Mouse (Mus musculus): ENCODE measurements around the gene Meiob.

Gene Meiob

DNA sequence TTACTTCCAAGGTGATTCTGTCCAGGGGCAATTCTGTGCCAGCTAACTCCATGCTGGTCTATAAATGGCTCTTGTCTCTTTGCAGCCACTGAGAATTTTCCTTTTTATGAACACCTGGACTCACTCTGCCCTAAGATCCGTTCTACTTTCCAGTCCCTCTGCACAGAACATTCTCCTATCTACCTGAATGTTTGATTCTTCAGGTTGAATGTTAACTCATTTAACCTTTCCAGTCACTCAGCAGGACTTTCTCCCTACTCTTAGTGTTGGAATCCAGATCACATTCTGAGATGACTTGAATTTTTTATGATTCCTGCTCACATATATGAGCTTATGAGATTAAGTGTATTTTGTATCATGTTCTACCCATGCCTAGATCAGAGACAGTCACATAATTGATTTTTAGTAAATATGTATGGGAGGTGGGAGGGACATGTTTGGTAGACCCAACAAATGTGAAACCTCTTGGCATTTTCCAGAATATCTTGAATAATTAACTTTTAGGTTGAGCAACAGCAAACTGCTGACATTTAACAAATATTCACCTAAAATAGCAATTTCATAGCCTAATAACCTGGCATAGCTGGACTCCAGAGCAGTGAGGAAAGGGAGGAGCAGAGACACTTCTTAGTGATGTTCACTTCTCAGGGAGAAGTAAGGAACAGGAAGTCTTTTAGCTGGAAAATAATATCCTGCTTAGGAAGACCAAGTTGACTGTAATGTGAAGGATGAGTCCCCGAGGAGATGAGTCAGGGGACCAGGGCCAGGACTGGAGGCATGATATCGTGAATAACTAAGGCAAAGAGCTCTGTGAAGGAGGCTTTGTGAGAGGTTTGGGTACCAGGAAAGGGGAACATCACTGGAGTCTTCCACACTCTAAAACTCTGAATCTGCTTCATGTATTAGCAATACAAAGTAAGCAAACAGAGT lies 17.5 kb downstream of the Meiob start:
- no peak for DNase-seq

DNA sequence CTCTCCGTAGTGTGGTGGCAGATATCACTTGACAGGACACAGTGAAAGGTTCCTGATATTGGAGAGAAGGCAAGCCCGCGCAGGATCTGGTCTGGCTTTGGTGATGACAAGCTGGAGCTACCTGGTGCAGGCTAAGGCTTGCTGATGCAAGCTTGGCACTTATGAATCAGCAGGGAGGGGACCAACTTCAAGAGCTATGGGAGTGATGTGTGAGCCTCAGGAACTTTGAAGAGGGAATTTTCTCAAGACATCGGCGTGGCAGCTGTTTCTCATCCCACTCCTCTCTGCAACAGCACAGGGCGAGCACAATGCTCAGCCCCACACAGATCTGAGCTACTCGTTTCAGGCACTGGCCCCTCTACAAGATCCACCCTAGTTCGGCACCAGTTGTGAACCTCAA lies 35.8 kb downstream of the Meiob start, which contains the start of gene Hagh:
TSS of gene Hagh (plus strand) at position 302 of the 400 bp plus-strand sequence.
- no peak for DNase-seq

DNA sequence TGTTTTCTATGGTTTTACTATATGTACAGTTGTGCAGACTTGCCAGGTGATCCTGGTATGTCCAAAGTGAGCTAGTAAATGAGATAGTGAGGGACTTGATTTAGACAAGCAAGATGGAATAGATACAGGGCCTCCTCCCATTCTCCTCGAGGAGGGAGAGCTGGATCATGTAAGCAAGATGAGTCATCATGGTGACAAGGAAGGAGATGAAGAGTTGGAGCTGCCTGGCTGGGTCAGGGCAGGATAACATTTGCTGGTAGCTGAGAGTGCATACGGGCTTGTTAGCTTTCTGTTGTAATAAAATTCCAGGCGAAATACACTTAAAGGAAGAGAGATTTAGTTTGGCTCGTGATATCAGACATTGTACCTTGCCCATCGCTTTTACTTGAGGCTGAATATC lies 36.3 kb downstream of the Meiob start:
- DNase-seq, result no peak

DNA sequence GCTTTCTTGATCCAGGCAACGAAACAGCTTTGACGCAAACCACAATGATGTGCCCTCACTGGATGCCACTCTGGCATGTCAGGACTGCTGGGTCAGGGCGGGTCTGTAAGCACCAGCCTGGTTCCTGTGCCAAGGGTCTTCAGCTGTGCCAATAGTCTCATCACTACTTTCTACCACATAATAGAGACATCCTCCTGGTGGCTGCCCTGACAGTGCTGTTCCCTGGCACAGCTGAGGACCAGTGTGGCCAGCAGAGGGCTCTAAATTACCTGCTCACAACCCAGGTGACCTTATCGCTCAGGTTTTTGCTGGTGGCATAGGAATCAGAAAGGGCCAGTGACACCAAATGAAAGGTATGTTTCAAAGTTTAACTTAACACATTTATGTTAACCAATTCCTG lies 37.0 kb downstream of the Meiob start:
- DNase-seq, result peak; percentile 47 to 58

DNA sequence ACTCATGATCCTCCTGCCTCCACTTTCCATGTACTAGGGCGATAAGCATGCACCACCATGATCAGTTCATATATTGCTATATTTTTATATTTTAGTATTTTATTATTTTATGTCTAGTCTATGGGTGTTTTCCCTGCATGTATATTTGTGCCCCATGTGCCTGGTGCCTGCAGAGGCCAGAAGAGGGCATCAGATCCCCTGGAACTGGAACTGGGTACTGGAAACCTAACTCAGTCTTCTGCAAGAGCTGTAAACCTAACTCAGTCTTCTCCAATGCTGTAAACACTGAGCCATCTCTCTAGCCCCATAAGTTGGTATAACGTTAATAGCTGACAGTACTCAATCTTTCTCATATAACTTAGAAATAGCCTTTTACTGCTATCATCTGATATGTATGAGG lies 38.5 kb downstream of the Meiob start:
- DNase-seq, result no peak

DNA sequence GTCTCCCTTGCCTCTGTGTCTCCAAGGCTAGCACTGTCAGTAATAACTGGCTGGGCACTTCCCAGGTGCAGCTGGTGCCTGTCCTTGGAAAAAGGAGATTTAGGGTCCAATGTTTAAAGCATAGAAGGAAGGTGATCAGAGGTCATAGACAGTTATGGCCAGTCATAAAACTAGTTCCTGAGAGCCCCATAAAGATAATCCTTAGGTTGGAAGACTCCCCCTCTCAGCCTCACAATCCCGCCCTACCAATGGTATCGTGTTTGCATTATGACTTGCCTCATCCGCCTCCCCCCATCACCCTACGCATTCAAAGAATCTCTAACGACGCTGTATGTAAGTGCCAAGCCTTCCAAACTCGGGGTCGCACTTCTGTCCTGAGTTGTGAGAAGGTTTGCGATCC lies 40.4 kb downstream of the Meiob start:
- DNase-seq, result no peak

DNA sequence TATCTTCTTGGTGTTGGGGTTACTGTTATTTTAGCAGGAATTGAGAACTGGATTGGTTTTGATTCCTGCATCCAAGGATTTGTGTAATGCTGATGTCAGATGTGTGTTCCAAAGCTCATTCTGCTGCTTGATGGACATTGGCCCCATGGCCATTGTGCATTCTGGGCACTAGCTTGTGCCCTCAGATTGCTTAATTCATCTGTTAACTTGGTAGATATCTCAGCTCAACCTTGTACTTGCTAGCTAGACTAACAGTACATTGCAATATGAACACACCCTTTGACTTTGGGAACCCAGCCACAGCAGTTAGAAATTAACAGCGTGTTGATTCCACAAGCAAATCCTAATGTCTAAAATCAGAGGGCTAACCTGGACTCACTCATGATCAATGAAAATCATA lies 43.3 kb downstream of the Meiob start:
- DNase-seq, result no peak

DNA sequence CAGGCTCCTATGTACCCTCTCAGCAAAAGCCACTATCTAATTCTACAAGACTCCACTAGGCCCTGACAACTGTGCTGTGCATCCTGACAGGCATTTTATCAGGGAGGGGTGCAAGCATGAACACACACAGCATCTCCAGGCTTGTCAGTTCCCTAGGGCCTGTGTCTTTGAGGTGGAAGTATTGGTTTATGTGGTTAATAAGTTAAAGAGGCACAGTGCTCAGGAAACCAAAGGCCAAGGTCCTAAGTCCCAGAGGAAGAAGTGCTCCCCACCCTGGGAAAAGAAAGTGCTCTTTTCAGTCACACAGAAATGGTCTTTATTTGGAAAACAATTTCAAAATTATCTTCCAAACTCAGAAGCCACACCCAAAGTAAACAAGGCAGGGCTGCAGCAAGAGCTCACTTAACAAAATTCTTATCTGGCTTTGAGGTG lies 44.5 kb downstream of the Meiob start:
- DNase-seq, result peak in 1 of 2 experiments; percentile 19

DNA sequence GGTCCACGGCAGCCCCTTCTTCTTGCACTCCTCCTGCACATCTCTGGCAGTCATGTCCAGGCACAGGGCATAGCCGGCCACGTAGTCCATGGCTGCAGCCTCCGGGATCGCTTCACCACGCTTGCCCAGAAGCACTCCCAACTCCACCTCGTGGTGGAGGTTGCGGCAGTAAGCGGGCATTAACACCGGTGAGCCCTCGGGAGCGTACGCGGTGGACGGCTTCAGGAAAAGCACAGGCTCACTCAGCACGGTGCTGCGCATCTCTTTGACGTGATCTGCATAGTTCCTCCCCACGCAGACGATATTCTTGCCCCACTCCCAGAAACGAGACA lies 45.6 kb downstream of the Meiob start:
- no peak for DNase-seq

DNA sequence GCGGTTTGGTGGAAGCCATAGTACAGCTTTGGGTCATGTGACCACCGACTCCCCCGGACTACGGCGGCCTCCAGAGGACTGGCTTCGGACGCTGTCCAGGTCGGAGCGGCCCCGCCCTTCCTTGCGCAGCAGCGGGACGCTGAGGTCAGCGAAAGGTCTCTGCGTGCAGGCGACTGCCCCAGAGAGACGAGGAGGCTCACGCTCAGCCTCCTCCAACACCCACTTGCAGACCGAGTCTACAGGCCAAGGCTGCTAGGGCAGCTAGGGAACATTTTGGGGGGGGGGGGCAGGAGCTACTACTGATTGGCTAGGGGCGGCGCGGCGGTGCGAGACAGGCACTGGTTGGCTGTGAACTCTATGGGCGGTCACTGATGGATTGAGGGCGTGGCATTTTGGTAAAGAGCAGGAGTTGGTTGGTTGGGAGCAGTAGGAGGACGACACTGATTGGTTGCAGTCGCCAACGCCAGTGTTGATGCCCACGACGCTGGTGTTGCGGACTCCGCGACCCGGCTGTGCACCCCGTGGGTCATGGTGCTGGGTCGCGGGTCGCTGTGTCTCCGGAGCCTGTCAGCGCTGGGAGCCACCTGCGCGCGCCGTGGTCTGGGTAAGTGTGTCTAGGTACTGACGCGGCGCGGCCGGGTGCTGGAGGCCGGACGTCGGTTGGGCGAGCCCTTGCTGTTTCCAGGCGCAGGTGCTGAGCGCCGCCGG lies 46.1 kb downstream of the Meiob start, which contains the start of gene Fahd1:
TSS of gene Fahd1 (minus strand) at position 300 of the 708 bp plus-strand sequence.
- peak; percentile 95 to 97 for DNase-seq

DNA sequence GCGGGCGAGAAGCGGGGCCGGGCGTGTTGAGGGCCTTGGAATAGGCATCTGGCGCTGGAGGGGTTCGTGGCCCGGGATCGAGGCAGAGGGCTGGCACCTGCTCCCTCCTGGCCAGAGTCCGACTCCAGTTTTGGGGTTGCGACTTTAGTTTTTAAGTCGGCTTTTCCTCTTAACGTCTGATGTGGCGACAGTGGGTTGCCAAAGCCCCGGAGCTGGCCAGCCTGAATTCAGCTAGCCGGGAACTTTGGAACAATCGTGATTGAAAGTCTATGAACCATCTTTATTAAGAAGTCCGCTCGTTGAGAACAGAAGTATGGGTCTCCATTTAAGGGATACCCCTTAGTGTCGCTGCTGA lies 46.7 kb downstream of the Meiob start:
- DNase-seq, result no peak

DNA sequence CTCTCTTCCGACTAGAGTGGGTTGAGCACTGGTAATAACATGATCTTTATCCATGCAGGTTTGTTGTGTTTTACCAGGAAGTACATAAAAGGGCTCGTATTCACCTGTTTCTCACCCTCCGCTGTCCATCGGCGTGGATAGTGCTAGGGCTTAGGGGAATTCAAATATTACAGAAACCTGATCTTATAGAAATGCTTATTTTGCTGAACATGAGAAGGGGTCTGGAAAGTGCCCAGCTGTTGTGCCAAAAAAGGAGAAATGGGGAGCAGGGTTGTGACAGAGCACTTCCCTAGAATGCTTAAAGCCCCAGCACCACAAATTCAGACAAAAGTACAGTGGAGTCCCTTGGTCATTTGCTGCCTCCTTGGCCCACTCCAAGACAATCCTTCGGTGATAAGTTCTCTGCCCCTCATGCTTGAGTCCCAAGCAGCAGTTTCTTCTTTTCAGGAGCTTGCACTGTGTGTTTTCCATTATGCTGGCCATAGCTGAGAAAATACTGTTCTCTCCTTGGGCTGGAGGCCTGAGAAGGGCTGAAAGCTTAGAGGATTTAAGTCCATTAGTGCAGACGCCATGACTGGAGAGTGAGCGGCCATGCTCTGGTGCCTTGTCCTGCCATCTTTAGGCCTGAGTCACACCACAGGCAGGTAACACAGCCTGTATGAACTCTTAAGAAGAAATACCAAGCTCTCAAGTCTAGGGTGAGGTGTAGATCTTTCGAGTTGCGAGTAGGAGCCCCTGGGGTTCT lies 47.5 kb downstream of the Meiob start:
- DNase-seq, result no peak

DNA sequence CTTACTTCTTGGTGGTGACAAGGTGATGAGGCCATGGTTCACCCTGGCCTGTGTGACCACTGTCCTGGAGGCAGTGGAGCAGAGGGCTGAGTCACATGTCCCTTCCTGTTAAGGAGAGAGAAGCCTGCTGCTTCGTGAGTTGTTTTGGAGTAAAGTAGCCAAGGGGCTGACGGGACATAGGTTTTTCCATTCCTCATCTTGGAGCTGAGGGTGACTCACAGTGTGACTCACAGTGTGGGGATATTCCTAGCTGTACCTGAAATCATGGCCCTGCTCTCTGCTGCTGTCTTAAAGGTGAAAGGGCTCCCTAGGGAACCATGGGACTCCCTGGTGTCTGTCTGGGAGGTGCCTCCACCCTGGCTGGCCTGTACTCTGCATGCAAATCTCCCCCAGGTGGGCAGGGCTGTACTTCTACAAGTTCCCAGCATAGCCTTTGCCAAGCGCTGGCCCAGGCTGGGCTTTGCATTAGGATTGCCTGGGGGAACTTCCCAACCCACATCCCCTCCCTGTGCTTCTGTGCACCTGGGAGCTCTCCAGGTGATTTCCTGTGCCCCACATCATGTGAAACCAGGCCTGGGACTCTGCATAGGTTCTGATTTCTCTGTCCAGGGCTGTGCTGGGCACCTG lies 51.9 kb downstream of the Meiob start:
- no peak for DNase-seq

DNA sequence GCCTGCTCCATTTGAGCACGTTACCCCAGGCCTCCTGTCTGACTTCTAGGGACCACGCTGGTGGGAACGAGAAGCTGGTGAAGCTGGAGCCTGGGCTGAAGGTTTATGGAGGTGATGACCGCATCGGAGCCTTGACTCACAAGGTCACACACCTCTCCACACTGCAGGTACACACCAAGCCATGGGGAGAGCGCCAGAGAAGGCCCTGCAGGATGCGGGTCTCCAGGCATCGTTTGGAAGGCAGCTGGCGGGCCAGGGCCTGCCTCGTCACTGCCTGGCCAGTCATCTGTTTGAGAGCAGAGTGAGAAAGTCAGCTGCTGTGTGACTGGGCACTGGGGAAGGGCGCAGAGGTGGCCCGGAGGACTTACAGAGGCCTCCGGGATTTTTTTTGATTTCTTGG lies 52.5 kb downstream of the Meiob start:
- no peak for DNase-seq

DNA sequence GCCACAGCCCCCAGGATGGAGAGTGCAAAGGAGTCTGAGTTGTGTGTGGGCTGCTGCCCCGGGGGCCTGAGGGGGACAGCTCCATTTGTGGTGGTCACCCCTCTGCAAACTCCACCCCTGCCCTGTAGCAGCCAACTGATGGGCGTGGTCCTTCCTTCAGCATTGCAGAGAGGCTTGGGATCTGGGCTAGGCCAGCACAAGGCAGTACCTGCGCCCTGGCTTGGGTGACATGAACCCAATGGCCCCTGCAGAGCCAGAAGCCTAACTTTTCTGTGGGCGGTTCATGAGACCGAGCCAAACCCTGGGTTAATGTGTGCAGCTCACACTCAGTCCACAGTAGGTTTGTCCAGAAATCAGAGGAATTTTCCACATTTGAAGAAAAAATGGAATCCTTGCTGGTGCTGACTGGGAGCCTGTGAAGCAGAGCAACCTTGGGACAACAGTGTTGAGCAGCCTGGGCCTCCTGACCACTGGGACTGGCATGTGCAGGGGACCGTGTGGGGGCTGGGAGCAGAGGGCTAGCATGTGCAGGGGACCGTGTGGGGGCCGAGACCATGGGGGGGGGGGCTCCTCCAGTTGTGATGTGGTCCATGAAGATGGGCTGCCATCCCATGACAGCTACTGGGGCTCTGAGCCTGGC lies 53.9 kb downstream of the Meiob start:
- no peak for DNase-seq

DNA sequence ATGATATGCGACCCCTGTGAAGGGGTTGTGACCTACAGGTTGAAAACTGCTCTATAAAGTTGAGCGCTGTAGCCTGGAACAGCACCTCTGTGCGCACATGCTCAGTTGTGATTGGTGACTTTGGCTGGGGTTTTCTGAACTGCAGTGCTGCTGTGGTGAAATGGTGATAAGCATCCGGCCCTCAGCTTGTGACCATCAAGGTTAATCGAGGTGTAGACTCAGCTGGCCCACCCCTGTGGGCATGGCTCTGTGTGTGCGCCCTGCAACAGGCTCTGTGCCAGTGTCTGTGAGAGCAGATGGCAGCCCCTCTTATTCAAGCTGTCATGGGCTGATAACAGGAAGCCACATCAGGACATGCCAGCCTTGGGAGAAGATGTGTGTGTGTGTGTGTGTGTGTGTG lies 54.9 kb downstream of the Meiob start:
- DNase-seq, result no peak

DNA sequence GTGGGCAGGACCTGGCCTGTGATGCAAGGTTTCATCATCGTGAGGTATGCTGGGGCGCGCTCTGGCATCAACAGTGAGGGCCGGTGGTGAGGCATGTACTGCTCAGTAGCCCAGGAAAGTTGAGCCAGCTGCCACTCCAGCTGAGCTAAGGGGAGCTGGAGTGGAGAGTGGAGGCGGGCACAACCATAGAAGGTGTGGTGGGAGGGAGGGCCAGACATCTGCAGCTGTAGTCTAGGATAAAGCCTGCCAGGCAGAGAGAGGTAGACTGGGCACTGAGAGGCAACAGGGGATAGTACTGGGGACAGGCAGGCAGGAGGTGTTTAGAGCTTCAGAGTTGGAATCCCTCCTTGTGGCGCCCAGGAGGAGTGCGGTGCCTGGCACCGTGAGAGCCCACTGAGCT lies 56.0 kb downstream of the Meiob start:
- DNase-seq, result no peak

DNA sequence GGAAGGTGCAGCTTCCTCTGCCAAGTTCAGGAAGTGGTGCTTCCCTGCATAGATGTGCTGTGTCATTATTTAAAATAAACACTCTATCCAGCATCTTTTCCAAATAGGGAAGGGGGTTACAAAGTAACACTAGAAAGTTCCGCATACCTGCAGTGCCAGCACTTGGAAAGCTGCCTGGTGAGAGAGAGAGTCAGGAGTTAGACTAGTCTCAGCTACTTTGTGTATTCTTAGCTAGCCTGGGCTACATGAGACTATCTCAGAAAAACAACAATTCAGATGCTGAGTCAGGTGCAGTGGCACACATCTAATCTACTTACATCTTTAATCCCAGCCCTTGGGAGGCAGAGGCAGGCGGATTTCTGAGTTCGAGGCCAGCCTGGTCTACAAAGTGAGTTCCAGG lies 57.7 kb downstream of the Meiob start:
- no peak for DNase-seq

DNA sequence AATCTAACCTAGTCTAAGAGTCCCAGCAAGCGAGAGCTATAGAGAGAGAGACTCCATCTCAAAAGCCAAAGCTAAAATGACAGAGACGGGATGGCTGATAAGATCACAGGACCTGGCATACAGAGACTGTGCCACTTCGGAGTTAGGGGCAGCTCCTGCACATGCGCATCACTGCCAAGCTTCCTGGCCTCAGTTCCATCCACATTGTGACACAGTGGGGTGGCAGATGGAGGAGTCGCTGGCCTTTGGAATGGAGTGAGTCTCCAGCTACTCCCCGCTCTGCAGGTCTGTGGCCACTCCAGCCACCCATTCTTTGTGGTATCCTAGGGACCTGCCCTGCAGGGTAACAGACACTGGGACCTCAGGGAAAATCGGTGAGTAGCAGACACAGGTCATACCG lies 61.7 kb downstream of the Meiob start, which contains the start of gene Igfals:
TSS of gene Igfals (plus strand) at position 222 of the 400 bp plus-strand sequence.
- DNase-seq, result no peak

DNA sequence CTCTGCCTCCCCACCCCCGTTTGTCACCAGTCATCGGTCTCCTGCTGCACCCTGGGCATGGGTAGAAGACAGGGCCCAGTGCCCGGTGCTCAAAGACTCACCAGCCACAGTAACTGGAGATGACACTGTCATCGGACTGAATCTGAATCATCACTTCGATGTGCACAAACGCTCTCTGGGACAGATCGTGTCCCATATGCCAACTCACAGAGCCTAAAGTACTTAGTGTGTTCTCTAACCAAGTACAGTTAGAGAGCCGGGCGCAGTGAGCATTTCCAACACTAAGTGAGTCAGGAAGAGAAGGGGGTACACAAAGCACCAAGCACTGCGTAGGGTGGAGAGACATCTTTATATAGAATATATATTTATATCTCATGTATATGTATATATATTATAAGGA lies 63.8 kb downstream of the Meiob start:
- DNase-seq, result no peak

DNA sequence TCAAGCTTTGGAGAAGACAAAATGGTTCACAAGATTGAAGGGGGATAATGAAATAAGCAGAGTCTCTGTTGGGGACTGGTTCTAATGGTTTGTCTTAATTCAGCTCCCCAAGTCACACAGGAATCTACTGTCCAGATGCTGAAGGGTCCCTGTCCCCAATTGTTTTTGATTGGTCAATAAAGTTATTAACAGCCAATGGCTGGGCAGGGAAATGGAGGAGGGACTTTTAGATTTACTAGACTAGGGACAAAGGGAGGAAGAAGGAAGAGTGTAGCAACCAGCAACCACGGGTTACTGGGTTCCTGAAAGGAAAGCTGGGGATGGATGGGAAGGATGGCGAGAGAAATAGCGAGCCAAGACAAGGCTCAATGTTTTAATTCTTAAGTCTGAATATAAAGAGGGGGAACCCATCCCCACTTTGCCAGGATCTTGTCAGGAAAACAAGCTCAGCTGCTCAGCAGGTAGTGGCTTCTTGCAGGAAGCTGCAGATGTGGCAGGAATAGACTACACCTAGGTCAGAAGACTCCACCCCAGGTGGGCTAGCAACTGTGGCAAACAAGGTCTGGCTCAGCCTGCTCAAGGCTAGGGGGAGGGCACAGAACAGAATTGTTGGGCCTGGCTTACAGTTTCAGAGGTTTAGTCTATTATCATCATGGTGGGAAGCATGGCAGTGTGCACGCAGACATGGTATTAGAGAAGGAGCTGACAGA lies 69.8 kb downstream of the Meiob start:
- DNase-seq, result no peak

DNA sequence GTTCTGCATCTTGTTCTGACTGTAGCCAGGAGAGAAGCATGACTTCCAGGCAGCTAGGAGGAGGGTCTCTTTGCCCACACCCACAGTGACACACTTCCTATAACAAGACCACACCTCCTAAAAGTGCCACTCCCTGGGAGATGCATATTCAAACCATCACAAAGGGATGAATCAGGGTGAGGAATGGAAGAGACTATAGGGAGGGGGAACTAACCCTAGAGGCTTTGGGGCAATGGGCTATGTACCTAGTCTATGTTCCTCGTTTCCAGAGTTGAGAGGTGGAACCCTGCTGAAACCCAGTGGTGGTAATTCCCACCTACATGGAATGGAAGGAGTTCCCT lies 70.3 kb downstream of the Meiob start:
- no peak for DNase-seq

Measured in kidney, postnatal 4 days (tissue).